Mouse (Mus musculus) kidney, postnatal 0 days (tissue): Measurements from ENCODE around the gene Serpina3f. TPM values are rescaled to one million over a fixed set of nuclear protein-coding genes. Genes with fewer than 3 reads are reported as not detected.
"Not testable (repeated sequence)": the region's sequence is repeated elsewhere in the genome, so short reads cannot be mapped to it uniquely, and the experiment has no call there.

Source experiments
- ATAC-seq: fragments of 200-750 bp; cut with Nextera tagmentation; replicated peaks from 2 replicates; pipeline ENCODE4 v1.8.0; 2017; ENCODE audit warnings: low read depth, moderate number of reproducible peaks, moderate TSS enrichment, moderate library complexity; ENCODE audit not compliant: low FRiP score
- DNase-seq: peaks from one replicate; pipeline ENCODE4 v3.0.0-alpha.2; 2016; ENCODE audit warnings: low spot score
- H3K27ac ChIP-seq: fragments of 300-500 bp; sonication (generic); 2 replicates; pipeline ENCODE4 v1.5.1; 2014; ENCODE audit warnings: mild to moderate bottlenecking
- H3K27me3 ChIP-seq: fragments of 300-500 bp; sonication (generic); 2 replicates; pipeline ENCODE4 v1.6.1; 2014; ENCODE audit warnings: low read length, mixed read lengths; ENCODE audit not compliant: insufficient read depth
- H3K36me3 ChIP-seq: fragments of 300-500 bp; sonication (generic); 2 replicates; pipeline ENCODE4 v1.6.1; 2014; ENCODE audit warnings: low read length, mixed read lengths; ENCODE audit not compliant: insufficient read depth
- H3K4me1 ChIP-seq: fragments of 300-500 bp; sonication (generic); replicated peaks from 2 replicates; pipeline ENCODE4 v1.6.1; 2014; ENCODE audit warnings: antibody characterized with exemption, low read length, mixed read lengths; ENCODE audit not compliant: insufficient read depth
- H3K4me2 ChIP-seq: fragments of 300-500 bp; sonication (generic); 2 replicates; pipeline ENCODE4 v1.6.1; 2014; ENCODE audit warnings: mild to moderate bottlenecking, low read length, moderate library complexity, mixed read lengths
- H3K4me3 ChIP-seq: fragments of 300-500 bp; sonication (generic); replicated peaks from 2 replicates; pipeline ENCODE4 v1.5.1; 2014; ENCODE audit warnings: low read depth, low read length
- H3K9ac ChIP-seq: fragments of 300-500 bp; sonication (generic); 2 replicates; pipeline ENCODE4 v1.6.1; 2014; ENCODE audit warnings: low read depth, low read length
- H3K9me3 ChIP-seq: fragments of 300-500 bp; sonication (generic); replicated peaks from 2 replicates; pipeline ENCODE4 v1.6.1; 2016; ENCODE audit warnings: low read length, inconsistent platforms, mixed read lengths
- CTCF ChIP-seq: IDR thresholded peaks from 2 replicates; pipeline ENCODE4 v1.5.1; 2016; ENCODE audit warnings: antibody characterized with exemption, low read depth, mild to moderate bottlenecking, moderate library complexity
- WGBS: fragments of 180-500 bp; shearing (Covaris S2); extraction: QIAGEN DNeasy Blood & Tissue Kit; methylation state at CpG from one replicate; pipeline ENCODE4 v1.1.7; 2014; 5-methylcytosine and 5-hydroxymethylcytosine counted together
- polyA plus RNA-seq: library from polyadenylated mRNA; unstranded; fragments of >200 nt; fragmentation: Nextera tagmentation; extraction: Ambion mirVana; gene quantifications from 2 replicates; pipeline ENCODE4 v1.2.1, GENCODE M21; 2015

The Serpina3f gene
- polyA plus RNA-seq, 1 experiment from 2014 or later = 0.12 TPM

DNA sequence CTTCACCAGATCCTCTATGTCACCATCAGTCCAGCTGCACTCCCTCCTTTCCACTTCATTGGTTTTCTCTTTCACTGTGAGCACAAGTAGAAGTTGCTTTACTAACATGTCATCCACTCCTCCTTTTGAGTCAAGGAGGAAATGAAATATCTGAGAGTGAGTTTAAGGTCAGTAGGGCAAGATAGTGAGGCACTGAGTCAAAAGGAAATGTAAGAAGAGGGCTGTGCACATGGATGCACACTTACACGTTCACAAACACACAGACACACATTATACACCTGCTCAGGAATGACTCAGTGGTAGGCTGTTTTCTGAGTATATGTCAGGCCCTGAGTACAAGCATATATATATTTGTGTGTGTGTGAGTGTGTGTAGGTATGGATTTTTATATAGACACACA, 9.3 kb downstream of the Serpina3f start:
- TF ChIP-seq CTCF = no peak
- Histone ChIP-seq H3K27ac (no peak overlapping the region), H3K36me3 (no peaks in the 10 kb centered on the region), H3K4me3 (no peak overlapping the region), H3K4me2 (no peak overlapping the region), H3K4me1 (no peaks in the 10 kb centered on the region), H3K9me3 (no peaks in the 10 kb centered on the region), H3K9ac (no peak overlapping the region), H3K27me3 (no peaks in the 10 kb centered on the region)
- no peak for ATAC-seq
- no peak for DNase-seq
- WGBS = 29% methylated on average over 1 of the region's 1 CpGs

- no peak for DNase-seq
- H3K4me3 ChIP-seq = no peak overlapping the region
- H3K36me3 ChIP-seq = no peaks in the 10 kb centered on the region
- no peak for ATAC-seq
- no peaks in the 10 kb centered on the region for H3K4me1 ChIP-seq
- no peaks in the 10 kb centered on the region for H3K27me3 ChIP-seq
- 69% methylated on average over 7 of the region's 7 CpGs for WGBS
- no peak overlapping the region for H3K4me2 ChIP-seq
- no peak overlapping the region for H3K9ac ChIP-seq
- no peaks in the 10 kb centered on the region for H3K9me3 ChIP-seq
- no peak overlapping the region for H3K27ac ChIP-seq
- no peak for TF ChIP-seq CTCF
Measured at GRCm38 (mm10) chr12:104224598-104225300, 10.4 kb downstream of the Serpina3f start.

- no peak for ATAC-seq
- TF ChIP-seq CTCF = no peak
- H3K27me3 ChIP-seq = no peaks in the 10 kb centered on the region
- H3K9ac ChIP-seq = no peak overlapping the region
- no peak overlapping the region for H3K4me2 ChIP-seq
- WGBS = 75% methylated on average over 2 of the region's 2 CpGs
- H3K4me3 ChIP-seq = no peak overlapping the region
- no peaks in the 10 kb centered on the region for H3K9me3 ChIP-seq
- H3K36me3 ChIP-seq = no peaks in the 10 kb centered on the region
- H3K4me1 ChIP-seq = no peaks in the 10 kb centered on the region
- H3K27ac ChIP-seq = no peak overlapping the region
- DNase-seq = no peak
Measured at GRCm38 (mm10) chr12:104230762-104231161, 16.4 kb downstream of the Serpina3f start.

- peak within 1 kb of the TSS; percentile 71 for H3K27ac ChIP-seq
- ATAC-seq (peak; percentile 80), DNase-seq (peak; percentile 92)
- TF ChIP-seq CTCF = no peak
- H3K9ac ChIP-seq = 0 out of 2 replicates have a peak within 1 kb of the TSS, but pooled peaks have one; percentile 27
- WGBS = 25% methylated on average over 5 of the region's 5 CpGs
- no peaks in the 10 kb centered on the region for H3K9me3 ChIP-seq
- H3K27me3 ChIP-seq = no peaks in the 10 kb centered on the region
- peak within 1 kb of the TSS; percentile 43 for H3K4me2 ChIP-seq
- no peaks in the 10 kb centered on the region for H3K4me1 ChIP-seq
- peak within 1 kb of the TSS; percentile 18 for H3K4me3 ChIP-seq
- no peaks in the 10 kb centered on the region for H3K36me3 ChIP-seq
Measured at GRCm38 (mm10) chr12:104235915-104236314, 21.6 kb downstream of the Serpina3f start, which contains the start of gene Serpina3g. TSS of gene Serpina3g (plus strand) at chr12:104236245.

GRCm38 (mm10) chr12:104238048-104238447, 23.7 kb downstream of the Serpina3f start:
- H3K27me3 ChIP-seq, H3K4me2 ChIP-seq, H3K4me1 ChIP-seq, H3K27ac ChIP-seq, H3K9me3 ChIP-seq, H3K36me3 ChIP-seq, H3K9ac ChIP-seq, ATAC-seq, H3K4me3 ChIP-seq, DNase-seq: not testable (repeated sequence)
- 96% methylated on average over 1 of the region's 1 CpGs for WGBS

- TF ChIP-seq CTCF = no peak
- no peaks in the 10 kb centered on the region for H3K9me3 ChIP-seq
- no peaks in the 10 kb centered on the region for H3K4me1 ChIP-seq
- H3K27me3 ChIP-seq = no peaks in the 10 kb centered on the region
- ATAC-seq (no peak), DNase-seq (no peak)
- no peaks in the 10 kb centered on the region for H3K36me3 ChIP-seq
- H3K27ac ChIP-seq = no peak overlapping the region
- no peak overlapping the region for H3K9ac ChIP-seq
- H3K4me2 ChIP-seq = no peak overlapping the region
- H3K4me3 ChIP-seq = no peak overlapping the region
Measured at GRCm38 (mm10) chr12:104243307-104243706, 29.0 kb downstream of the Serpina3f start.

- DNase-seq = peak; percentile 63
- Histone ChIP-seq H3K27me3 (no peaks in the 10 kb centered on the region), H3K4me2 (no peak overlapping the region), H3K4me3 (no peak overlapping the region), H3K27ac (no peak overlapping the region), H3K9me3 (no peaks in the 10 kb centered on the region), H3K9ac (no peak overlapping the region), H3K36me3 (no peaks in the 10 kb centered on the region), H3K4me1 (no peaks in the 10 kb centered on the region)
- TF ChIP-seq CTCF = peak; percentile 64
- no peak for ATAC-seq
- WGBS = 73% methylated on average over 1 of the region's 1 CpGs
Measured at GRCm38 (mm10) chr12:104245092-104245491, 30.7 kb downstream of the Serpina3f start.
